In the genomic region with DNA sequence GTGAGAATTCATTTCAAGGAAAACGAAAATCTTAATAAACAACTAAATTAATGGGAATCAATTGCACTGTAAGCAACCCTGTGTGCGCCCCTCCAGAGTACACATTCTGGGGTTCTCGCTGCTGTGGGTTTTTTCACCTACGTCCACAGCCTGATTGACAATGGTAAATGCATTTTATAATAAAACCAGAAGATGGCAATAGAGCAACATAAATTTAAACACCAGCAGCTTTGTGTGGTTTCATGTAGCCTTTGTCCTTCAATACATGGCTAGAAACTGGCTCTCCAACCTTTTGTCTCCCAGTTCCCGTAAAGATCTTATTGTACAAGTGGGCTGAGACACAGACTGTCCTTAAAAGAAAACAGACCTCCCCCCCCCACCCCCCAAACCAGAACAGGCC, we compare ENCODE assay signal across 8 mouse cellular contexts. TPM values are rescaled to one million over a fixed set of nuclear protein-coding genes. Genes with fewer than 3 reads are reported as not detected.
DNase-seq lines count a peak whose midpoint lies in the region; ATAC-seq lines count a peak whose summit lies in the region.

No protein-coding gene starts in this region.

- no peaks in the 10 kb centered on the region for H3K27me3 ChIP-seq in kidney, embryonic 14.5 days (ENCODE audit: control insufficient read depth, insufficient read depth, low read length)
- H3K27me3 ChIP-seq in midbrain, embryonic 16.5 days (ENCODE audit: control insufficient read depth, insufficient read depth, low read depth, low read length), result no peaks in the 10 kb centered on the region

- H3K4me3 ChIP-seq in kidney, embryonic 14.5 days (ENCODE audit: low read length), result no peak overlapping the region; the same call in 1 of the 2 replicates
- no peak overlapping the region for H3K4me3 ChIP-seq in midbrain, embryonic 16.5 days (ENCODE audit: low read depth, low read length)

- no peak overlapping the region for H3K27ac ChIP-seq in kidney, embryonic 14.5 days (ENCODE audit: low read depth, low read length)
- peak overlapping the region; percentile 83 for H3K27ac ChIP-seq in midbrain, embryonic 16.5 days (ENCODE audit: low read length)

- no peaks in the 10 kb centered on the region for H3K9me3 ChIP-seq in kidney, embryonic 14.5 days (ENCODE audit: control insufficient read depth, low read length)
- no peaks in the 10 kb centered on the region for H3K9me3 ChIP-seq in midbrain, embryonic 16.5 days (replicated peaks; ENCODE audit: control insufficient read depth, low read length, poor library complexity, severe bottlenecking)

- H3K9ac ChIP-seq in kidney, embryonic 14.5 days (ENCODE audit: low read depth, low read length), result no peak overlapping the region
- H3K9ac ChIP-seq in midbrain, embryonic 16.5 days (ENCODE audit: low read depth, low read length), result peak overlapping the region; percentile 55; the same call in 1 of the 2 replicates

- 37% methylated on average over 5 of the region's 5 CpGs for WGBS in kidney, embryonic 14.5 days
- 34% methylated on average over 5 of the region's 5 CpGs for WGBS in midbrain, embryonic 16.5 days

- ATAC-seq in kidney, embryonic 14.5 days (ENCODE audit: low FRiP score, low TSS enrichment), result peak; percentile 80
- peak; percentile 63 for ATAC-seq in granulocyte monocyte progenitor cell, adult 5-6 weeks (replicated peaks; ENCODE audit: poor library complexity, severe bottlenecking)
- ATAC-seq in midbrain, embryonic 16.5 days, result peak; percentile 92

- no peak for DNase-seq in kidney, adult 11 months
- DNase-seq in ZHBTc4 (ENCODE audit: low read depth, low spot score), result peak; percentile 62
- DNase-seq in layer of hippocampus, adult 9-10 months (ENCODE audit: low spot score), result peak; percentile 38
- DNase-seq in ovary, postnatal 36 days (ENCODE audit: low spot score), result no peak
- no peak for DNase-seq in thymus, postnatal 25 days

- H3K4me1 ChIP-seq in kidney, embryonic 14.5 days (ENCODE audit: control insufficient read depth, insufficient read depth, low read length), result no peaks in the 10 kb centered on the region
- peaks cover 11% of the 10 kb centered on the region for H3K4me1 ChIP-seq in midbrain, embryonic 16.5 days (ENCODE audit: control insufficient read depth, insufficient read depth, low read length)

- peak overlapping the region; percentile 26; the same call in 1 of the 2 replicates for H3K4me2 ChIP-seq in kidney, embryonic 14.5 days (replicated peaks; ENCODE audit: low read depth, low read length)
- H3K4me2 ChIP-seq in midbrain, embryonic 16.5 days (ENCODE audit: low read length), result peak overlapping the region; percentile 36

- no peaks in the 10 kb centered on the region for H3K36me3 ChIP-seq in kidney, embryonic 14.5 days (ENCODE audit: control insufficient read depth, insufficient read depth, low read length)
- H3K36me3 ChIP-seq in midbrain, embryonic 16.5 days (ENCODE audit: control insufficient read depth, insufficient read depth, low read length), result no peaks in the 10 kb centered on the region

RNA-seq across cellular contexts. Expression of a gene that starts 33.0 kb away (rescaled TPM):
- 70.5 and 98.4 TPM in 2 replicates for polyA plus RNA-seq in kidney, embryonic 14.5 days (2014; fragmentation: Nextera tagmentation; extraction: Ambion mirVana)
- 55.5 and 62.8 TPM in 2 replicates for total RNA-seq in granulocyte monocyte progenitor cell, adult 5-6 weeks (2014; fragmentation: Nextera tagmentation)
- 50.5 and 52.5 TPM in 2 replicates for total RNA-seq in granulocyte monocyte progenitor cell, adult 5-6 weeks (2017)
- polyA plus RNA-seq in midbrain, embryonic 16.5 days (2015; fragmentation: Nextera tagmentation; extraction: Ambion mirVana), result 36.3 and 42.7 TPM in 2 replicates

RNA-seq across cellular contexts. Expression of a gene that starts 49.1 kb away (rescaled TPM):
- polyA plus RNA-seq in kidney, embryonic 14.5 days (2014; fragmentation: Nextera tagmentation; extraction: Ambion mirVana), result 2.8 and 3.2 TPM in 2 replicates
- not detected in 2 replicates for total RNA-seq in granulocyte monocyte progenitor cell, adult 5-6 weeks (2014; fragmentation: Nextera tagmentation)
- total RNA-seq in granulocyte monocyte progenitor cell, adult 5-6 weeks (2017), result not detected in 2 replicates
- 0.63 and 1.0 TPM in 2 replicates for polyA plus RNA-seq in midbrain, embryonic 16.5 days (2015; fragmentation: Nextera tagmentation; extraction: Ambion mirVana)

Comparison
In these comparisons a context has a peak if more than half of its experiments do, and no peak if none do; other contexts are left out.
1. DNase-seq: peak in ZHBTc4 (single experiment) and layer of hippocampus, adult 9-10 months (single experiment); none in kidney, adult 11 months (single experiment), ovary, postnatal 36 days (single experiment) and thymus, postnatal 25 days (single experiment).
2. Peak in every context shown above with its lines, with median percentiles within 50 percentile points of each other: ATAC-seq.